Mouse (Mus musculus): ENCODE measurements around the gene Rufy1.

The Rufy1 gene

DNA sequence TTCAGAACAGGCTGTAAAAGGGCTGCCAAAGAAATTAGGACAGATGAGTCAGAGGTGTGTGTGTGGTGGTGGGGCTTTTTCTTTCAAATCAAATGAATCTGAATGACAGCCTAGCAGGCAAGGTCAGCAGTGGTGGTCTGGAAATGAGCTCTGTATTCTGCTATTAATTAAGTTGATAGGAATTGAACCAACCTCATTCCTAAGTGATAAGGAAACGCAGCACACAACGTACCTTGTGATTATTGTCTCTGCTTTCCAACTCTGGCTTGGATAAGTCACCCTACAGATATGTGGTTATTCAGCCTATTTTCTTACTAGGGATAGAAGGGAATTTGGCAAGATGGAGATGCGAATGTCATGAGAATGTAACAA is 1.1 kb upstream of the Rufy1 start:
- in situ Hi-C loops (cut with MboI; ENCODE audit: unreplicated experiment in 2 of 2): loop anchor here (10.0 to 25.0 kb wide), 4 partner anchors 447 to 1103 kb away; partner anchors contain the start of genes BC049762 (in 2 of the 2) and Clk4 (in 2 of the 2)

DNA sequence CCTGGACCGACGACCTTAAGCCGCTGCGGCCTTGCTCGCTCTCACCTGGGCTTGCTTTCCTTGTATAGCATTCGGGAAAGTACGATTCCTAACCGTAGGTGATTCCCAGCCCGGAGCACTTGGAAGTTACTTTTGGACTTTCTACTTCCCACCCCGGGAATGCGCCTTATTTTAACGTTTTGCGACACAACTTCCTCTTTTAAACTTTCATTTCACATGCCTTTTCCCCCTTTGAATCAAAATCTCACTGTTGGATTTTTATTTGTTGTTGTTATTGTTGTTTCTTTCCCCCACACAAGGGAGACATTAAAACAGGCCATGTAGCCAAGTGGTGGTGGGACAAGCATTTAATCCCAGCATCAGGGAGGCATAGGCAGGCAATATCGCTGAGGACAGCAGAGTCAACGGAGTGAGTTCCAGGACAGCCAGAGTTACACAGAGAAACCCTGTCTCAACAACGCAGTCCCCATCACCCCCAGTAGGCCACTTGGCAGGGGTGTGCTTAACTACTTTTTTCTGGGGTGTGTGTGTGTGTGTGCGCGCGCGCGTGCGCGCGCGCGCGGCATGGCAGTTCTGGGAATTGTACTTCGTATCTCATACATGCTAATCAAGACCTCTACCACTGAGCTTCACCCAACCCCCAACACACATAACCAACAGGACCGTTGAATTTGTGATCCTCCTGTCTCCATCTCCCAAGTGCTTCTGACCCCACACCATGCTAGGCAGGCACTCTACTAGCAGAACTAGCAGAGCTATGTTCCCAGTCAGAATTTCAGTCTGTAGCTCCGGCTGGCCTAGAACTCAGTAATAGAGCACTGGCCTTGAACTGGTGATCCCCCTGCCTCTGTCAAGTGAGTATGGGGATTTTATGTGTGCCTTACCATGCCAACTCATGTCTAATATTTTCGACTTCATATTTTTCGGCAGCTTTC is 476 bp upstream of the Rufy1 start:
- in situ Hi-C loops (cut with MboI; ENCODE audit: unreplicated experiment in 2 of 2): loop anchor here (10.0 to 25.0 kb wide), 4 partner anchors 447 to 1103 kb away; partner anchors contain the start of genes BC049762 (in 2 of the 2) and Clk4 (in 2 of the 2)

DNA sequence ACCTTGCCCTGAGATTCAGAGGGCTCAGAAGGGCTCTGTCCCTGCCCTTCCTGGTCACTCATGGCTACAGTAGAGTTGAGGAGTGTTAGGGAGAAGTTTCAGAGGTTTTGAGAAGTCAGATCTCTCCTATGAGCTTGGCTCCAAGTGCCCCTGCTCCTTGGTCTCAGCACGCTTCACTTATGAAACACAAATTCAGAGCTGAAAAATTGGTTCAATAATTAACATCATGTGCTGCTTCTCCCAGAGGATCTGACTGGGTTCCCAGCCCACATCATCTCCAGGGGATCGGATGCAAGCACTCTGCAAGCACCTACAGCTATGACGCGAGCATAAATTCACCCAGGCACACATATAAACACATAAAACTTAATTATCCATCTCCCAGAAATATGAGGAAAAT is 4.9 kb downstream of the Rufy1 start:
- in situ Hi-C loops (cut with MboI; ENCODE audit: unreplicated experiment in 2 of 2): loop anchor here in 1 of 2 experiments (25.0 kb wide), 1 partner anchor 836 kb away; the partner anchor contains the start of genes BC049762 and Clk4

DNA sequence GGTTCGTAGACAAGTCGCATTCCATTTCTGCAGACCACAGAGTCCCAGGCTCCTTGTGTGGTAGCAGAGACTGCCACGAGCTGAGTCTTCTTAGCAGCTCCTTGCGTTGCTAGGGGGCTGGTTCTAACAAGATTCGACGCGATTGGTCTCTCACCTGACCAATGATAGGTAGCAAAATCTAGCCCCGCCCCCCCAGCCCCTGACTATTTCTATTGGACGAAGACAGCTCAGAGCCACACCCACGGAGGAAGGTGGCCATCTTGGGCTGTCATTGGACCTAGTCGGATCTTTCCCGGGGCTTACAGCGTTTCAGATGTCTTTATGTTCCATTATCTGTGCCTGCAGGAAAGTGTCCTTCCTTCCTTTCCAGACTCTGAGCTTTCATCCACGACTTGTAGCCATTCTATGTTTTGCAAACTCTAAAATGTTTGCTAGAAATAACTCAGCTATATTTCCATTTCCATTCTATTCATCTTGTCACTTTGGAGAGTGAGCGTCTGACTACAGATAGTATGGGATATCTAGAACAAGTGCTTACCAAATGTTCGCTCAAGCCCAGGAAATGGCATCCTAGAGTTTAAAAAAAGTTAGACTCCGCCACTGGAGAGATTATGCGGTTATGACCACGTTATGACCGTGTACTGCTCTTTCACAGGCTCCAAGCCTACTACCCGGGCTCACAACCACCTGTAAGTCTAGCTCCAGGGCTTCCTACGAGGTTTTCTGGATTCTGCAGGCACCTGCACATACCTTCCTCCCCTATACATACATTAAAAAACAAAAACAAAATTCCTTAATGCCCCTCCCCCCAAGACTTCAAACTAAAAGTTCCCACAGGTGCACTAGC is 8.8 kb downstream of the Rufy1 start:
- in situ Hi-C loops (cut with MboI; ENCODE audit: unreplicated experiment in 2 of 2): no loop called here

DNA sequence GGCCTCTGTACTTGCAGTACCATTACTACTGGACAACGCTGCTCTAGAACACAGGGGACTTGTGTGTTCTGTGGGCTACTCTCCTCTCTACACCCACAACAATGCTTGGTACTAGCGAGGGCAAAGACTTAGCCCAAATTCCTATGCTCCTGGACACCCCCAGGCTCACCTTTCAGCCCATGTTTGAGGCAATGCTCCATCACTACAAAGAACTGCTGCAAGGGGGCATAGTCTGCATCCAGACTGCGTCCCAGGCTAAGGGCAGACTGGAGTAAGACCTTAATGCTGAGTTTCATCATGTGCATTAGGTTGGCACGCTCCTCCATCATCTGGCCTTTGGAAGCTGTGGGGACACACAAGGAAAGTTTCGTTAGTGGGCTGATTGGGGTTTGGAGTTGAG is 9.5 kb downstream of the Rufy1 start:
- in situ Hi-C loops (cut with MboI; ENCODE audit: unreplicated experiment in 2 of 2): no loop called here

DNA sequence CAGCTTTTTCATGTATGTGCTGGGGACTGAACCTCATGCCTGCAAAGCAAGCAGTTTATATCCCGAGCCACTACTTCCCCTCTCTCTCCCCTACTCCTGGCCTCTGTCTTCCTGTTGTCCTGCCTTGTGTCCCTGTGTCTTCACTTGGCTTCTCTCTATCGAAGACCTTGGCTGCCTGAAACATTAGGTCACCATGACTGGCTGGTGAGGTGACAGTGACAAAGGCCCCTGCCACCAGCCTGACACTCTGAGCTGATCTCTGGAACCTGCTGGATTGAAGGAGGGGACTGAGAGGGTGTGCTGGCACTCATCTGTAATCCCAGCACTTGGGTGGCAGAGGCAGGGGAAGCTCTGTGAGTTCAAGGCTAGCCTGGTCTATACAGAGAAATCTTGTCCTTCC is 13.1 kb downstream of the Rufy1 start:
- in situ Hi-C loops (cut with MboI; ENCODE audit: unreplicated experiment in 2 of 2): no loop called here

DNA sequence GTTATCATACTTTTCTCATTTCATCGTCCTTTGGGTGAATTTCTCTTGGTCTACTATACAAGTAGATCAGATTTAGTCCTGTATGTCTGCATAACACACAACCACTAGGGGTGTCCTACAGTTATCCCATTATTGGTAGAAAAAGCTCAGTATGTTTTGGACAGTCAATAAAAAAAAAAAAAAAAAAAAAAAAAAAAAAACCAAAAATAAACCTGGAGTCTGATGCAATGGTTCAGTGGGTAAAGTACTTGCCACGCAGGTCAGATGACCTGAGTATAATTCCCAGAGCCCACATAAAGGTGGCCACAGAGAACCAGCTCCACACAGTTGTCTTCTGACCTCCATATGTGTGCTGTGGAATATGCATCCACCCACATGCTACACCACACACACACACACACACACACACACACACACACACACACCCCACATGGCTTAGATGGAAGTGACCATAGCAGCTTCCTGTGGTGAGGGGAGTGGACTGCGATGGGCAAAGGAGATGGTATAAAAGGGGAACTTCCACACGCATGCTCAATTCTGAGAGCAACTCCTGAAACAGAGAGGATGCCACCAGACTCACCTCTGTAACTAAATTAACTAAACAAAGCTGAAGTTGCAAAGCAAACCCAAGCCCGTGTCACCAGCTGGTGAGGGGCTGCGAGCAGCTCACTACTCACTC is 15.2 kb downstream of the Rufy1 start:
- in situ Hi-C loops (cut with MboI; ENCODE audit: unreplicated experiment in 2 of 2): no loop called here

DNA sequence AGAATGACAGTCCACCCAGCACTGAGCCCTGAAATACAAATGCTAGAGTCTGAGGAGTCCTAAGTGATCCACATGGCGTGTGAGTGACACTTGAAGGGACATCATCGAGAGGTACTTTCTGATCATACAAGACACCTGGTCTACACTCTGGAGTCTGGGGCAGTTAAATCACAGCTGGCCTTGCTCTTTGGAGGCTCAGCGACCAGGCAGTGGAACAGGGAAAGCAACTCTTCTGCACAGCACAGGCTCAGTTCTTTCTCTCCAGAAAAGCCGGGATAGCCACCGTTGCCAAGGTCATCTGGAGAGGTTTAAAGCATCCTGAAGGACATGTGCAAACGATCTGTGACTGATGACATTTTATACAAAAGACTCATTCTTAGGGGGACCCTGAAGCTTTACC is 23.7 kb downstream of the Rufy1 start:
- in situ Hi-C loops (cut with MboI; ENCODE audit: unreplicated experiment in 2 of 2): no loop called here

DNA sequence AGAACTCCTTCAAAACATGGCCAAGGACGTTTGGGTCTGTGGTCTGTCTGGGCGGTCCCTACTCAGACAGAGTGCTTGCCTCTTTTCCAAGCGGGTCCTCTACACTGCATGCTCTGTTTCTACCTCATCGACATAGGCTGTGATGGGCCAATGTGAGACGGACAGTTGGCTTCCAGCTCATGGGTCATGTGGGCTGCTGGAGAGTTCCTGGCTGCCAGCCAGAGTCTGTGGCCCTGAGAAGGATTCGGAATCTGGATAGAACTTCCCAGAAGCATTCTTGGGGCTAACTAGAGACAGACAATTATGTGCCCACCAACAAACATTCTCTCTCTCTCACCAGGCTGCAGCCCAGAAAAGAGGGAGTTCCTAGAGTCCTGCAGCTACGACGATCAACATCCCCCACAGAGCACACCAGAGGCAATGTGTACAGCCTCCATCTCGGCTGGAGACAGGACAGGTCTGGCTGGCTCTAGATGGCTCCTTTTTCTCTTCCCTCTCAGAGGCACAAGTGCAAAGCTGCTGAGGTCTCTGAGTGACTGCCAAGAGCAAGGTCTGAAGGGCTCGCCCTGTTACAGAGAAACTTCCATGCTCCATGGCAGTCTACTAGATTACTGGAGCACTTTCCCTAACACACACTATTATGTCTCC is 27.4 kb downstream of the Rufy1 start:
- in situ Hi-C loops (cut with MboI; ENCODE audit: unreplicated experiment in 2 of 2): no loop called here

DNA sequence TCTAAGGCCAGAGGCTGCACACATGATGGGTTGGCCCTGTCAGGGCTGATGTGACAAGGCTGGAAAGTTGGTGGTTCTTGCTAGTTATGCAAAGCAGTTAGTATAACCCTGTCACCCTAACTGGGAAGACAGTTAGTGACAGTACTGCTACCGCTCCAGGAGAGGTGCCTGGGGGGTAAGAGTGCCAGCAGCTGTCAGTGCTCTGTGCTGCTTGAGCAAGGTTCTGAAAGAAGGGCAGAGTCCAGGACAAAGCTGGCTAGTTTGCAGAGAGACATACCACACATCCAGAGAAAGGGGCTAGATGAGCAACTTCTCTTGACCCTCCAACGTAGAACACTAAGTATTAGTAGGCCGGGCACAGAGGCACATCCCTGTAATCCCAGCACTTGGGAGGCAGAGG is 28.4 kb downstream of the Rufy1 start:
- in situ Hi-C loops (cut with MboI; ENCODE audit: unreplicated experiment in 2 of 2): no loop called here

DNA sequence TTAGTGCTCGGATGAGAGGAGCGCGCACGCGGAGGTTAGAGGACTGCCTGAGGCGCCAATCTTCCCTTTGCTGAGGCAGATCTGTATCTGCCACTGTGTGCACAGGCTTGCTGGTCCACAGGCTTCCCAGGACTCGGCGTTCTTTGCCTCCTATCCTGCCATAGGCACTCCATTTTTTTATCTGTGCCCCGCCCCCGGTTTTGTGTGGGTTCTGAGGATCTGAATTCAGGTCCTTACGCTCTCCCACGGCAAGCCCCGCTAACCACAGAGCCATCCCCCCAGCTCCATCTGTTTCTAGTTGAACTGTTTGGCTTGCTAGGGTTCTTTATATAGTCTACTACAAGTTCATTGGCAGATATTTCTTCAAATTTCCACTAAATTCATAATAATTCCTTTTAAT is 32.1 kb downstream of the Rufy1 start:
- in situ Hi-C loops (cut with MboI; ENCODE audit: unreplicated experiment in 2 of 2): loop anchor here in 1 of 2 experiments (25.0 kb wide), 1 partner anchor 712 kb away; no protein-coding TSS in a partner anchor

DNA sequence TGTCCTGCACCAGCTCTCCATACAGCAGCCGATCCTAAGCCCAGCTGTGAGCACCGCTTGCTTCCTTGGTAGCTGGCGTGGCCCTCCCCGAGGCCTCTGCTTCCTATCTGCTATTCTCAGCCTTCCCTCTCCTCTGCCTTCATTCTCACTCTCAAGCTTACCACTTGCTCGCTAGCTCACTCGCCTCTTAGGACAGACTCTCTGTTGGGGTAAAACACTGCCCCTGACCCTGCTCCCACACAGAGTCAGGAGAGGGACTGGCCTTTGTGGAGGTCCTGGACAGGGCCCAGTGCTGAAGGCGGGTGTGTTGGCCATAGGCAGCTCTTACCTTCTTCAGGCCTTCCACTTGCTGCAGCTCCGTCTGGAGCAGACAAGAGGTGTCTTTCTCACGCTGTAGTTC is 33.6 kb downstream of the Rufy1 start:
- in situ Hi-C loops (cut with MboI; ENCODE audit: unreplicated experiment in 2 of 2): loop anchor here in 1 of 2 experiments (25.0 kb wide), 1 partner anchor 710 kb away; no protein-coding TSS in a partner anchor

DNA sequence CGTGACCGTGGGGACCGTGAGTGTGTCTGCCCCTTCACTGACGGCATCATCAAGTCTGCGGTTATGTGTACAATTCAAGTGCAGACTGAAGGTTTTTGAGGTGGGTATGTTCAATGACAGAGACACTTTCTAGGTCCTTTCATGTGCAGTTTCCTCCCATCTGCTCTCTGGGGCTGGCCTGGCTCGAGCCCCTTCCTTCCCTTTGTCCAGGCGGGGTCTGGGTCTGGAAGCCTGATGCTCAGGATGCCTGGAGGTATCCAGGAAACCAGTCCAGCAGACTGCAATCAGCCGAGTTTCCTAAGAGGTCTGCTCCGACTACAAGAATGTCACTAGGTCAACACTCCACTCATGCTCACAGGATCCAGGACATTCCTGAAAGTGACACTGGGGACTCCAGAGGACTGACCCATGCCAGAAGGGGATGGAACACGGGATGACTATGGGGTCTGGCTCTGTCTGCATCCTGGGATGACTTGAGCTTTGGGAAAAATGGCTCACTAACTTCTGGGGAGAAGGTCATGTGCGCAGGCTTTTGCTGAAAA is 34.1 kb downstream of the Rufy1 start:
- in situ Hi-C loops (cut with MboI; ENCODE audit: unreplicated experiment in 2 of 2): loop anchor here in 1 of 2 experiments (25.0 kb wide), 1 partner anchor 710 kb away; no protein-coding TSS in a partner anchor

DNA sequence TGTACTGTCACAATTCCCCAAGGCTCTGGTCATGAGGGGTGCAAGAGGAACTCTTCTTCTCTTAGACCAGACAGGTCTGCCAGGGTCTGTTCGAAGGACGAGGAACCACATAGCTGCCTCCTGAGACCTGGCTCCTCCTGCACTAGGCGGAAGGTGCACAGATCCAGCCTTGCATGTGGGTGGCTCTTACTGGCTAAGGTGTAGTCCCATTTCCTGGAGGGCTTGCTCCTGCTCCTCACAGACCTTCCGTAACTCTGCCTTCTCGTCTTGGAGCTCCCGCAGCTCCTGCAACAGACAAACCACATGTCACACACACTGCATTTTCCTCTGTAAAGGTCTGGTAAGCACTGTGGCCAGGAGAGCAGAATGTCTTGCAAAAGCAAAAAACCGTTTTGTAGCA is 36.2 kb downstream of the Rufy1 start:
- in situ Hi-C loops (cut with MboI; ENCODE audit: unreplicated experiment in 2 of 2): loop anchor here in 1 of 2 experiments (25.0 kb wide), 1 partner anchor 707 kb away; no protein-coding TSS in a partner anchor

DNA sequence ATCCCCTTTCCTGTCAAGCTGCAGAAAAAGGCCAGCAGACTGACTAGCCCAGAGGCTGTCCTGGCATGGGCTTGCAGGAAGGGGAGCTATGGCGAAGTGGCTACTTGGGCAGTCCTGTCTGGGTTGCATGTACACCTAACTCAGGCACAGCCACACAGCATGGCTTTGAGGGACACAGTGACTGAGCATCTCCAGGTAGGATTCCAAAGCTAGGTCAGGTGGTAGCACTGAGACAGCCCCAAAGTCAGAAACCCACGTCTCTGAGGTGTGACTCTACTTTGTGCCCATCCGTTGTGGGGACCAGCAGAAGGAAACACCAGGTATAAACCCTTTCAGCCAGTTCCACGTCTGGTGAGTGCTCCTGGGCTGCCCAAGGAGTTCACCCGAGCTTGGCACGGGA is 37.6 kb downstream of the Rufy1 start:
- in situ Hi-C loops (cut with MboI; ENCODE audit: unreplicated experiment in 2 of 2): loop anchor here in 1 of 2 experiments (25.0 kb wide), 1 partner anchor 706 kb away; no protein-coding TSS in a partner anchor

DNA sequence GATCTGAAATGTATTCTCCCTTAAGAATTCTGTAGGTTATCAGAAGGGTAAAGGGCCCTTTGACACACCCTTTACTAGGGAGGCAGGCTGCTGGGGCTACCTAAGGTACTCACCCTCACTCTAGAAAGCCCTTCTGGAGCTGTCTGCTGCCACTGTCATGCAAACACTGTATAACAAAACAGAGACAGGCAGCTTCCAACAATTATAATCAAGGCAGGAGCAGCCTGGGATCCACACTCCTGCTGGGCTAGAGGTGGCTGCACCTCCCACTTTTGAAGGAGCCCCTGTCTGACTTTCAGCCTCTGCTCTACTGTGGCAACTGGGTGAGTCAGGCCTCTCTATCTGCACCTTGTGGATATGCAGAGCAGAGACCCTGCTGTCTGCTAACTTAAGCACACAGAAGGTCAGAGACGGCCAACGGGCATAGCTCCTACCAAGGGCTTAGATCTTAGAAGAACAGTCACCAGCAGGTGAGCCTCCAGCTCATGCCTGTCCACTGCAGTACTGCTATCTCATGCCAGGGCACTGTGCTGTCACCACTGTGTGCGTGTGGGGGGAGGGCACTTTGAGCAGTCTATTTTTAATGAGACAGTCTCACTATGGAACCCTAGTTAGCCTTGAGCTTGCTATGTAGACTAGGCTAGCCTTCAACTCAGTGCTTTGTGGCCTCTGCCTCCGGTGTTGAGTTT is 39.5 kb downstream of the Rufy1 start:
- in situ Hi-C loops (cut with MboI; ENCODE audit: unreplicated experiment in 2 of 2): loop anchor here in 1 of 2 experiments (25.0 kb wide), 1 partner anchor 704 kb away; no protein-coding TSS in a partner anchor

DNA sequence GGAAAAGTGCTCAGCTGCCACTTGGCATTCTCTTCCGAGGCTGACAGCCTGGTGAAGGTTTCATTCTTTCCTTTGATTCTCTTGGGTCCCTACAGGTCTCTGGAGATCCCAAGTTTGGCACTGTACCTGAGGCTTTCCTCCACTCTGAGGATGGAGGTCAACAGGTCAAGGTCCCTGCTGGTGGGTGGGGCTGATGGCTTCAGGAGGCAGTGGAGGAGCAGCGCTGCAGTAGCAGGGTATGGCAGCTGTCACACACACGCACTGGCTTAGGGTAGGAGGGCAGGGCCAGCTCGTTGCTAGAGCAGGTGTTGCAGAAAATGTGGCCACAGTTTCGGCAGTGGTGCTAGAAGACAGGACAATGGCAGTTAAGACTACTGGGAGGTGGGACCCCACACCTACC is 41.3 kb downstream of the Rufy1 start:
- in situ Hi-C loops (cut with MboI; ENCODE audit: unreplicated experiment in 2 of 2): loop anchor here in 1 of 2 experiments (25.0 kb wide), 1 partner anchor 702 kb away; no protein-coding TSS in a partner anchor

DNA sequence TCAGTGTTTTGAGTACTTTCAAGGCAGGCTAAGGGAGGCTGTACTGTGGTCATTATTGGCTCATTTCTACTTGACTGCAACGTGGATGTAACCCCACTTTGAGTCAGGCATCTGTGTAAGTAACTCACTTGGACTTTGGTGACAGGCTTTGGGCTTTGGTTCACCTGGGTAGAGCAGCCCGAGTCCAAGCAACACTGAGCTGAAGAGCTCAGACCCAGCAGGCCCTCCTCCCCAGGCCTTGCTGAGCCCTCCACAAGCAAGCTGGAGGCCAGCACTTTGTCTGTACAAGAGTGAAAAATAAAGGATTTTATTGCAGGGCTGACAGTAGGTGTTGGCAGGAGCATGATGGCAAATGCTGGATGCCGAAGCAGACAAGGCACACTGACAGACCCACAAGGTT is 41.9 kb downstream of the Rufy1 start:
- in situ Hi-C loops (cut with MboI; ENCODE audit: unreplicated experiment in 2 of 2): loop anchor here in 1 of 2 experiments (25.0 kb wide), 1 partner anchor 702 kb away; no protein-coding TSS in a partner anchor

All from v-Abl transformed pro-B cells (cell line).